Mouse (Mus musculus) embryonic facial prominence, embryonic 15.5 days (tissue): ENCODE data around the gene Gnb1l. TPM values are rescaled to one million over a fixed set of nuclear protein-coding genes. Genes with fewer than 3 reads are reported as not detected.
A peak's percentile ranks its signal among the peaks of the same experiment; 100 is the strongest.

ENCODE experiments used
- ATAC-seq: fragments of 200-750 bp; cut with Nextera tagmentation; 2 replicates; pipeline ENCODE4 v1.8.0; 2017; ENCODE audit warnings: low read depth, moderate TSS enrichment; ENCODE audit not compliant: insufficient number of reproducible peaks, low FRiP score, low TSS enrichment
- H3K27ac ChIP-seq: fragments of 300-500 bp; sonication (generic); replicated peaks from 2 replicates; pipeline ENCODE4 v1.5.1; 2015; ENCODE audit warnings: mild to moderate bottlenecking, inconsistent platforms
- H3K27me3 ChIP-seq: fragments of 300-500 bp; sonication (generic); 2 replicates; pipeline ENCODE4 v1.6.1; 2015; ENCODE audit warnings: inconsistent platforms
- H3K36me3 ChIP-seq: fragments of 300-500 bp; sonication (generic); 2 replicates; pipeline ENCODE4 v1.6.1; 2015; ENCODE audit warnings: mild to moderate bottlenecking, inconsistent platforms
- H3K4me1 ChIP-seq: fragments of 300-500 bp; sonication (generic); 2 replicates; pipeline ENCODE4 v1.6.1; 2015; ENCODE audit warnings: inconsistent platforms
- H3K4me2 ChIP-seq: fragments of 300-500 bp; sonication (generic); replicated peaks from 2 replicates; pipeline ENCODE4 v1.6.1; 2015; ENCODE audit warnings: mild to moderate bottlenecking, inconsistent platforms
- H3K4me3 ChIP-seq: fragments of 300-500 bp; sonication (generic); replicated peaks from 2 replicates; pipeline ENCODE4 v1.5.1; 2015; ENCODE audit warnings: mild to moderate bottlenecking, inconsistent platforms
- H3K9ac ChIP-seq: fragments of 300-500 bp; sonication (generic); 2 replicates; pipeline ENCODE4 v1.6.1; 2015; ENCODE audit warnings: inconsistent platforms
- H3K9me3 ChIP-seq: fragments of 300-500 bp; sonication (generic); replicated peaks from 2 replicates; pipeline ENCODE4 v1.6.1; 2016; ENCODE audit warnings: inconsistent platforms
- WGBS: fragments of 180-500 bp; shearing (Covaris S2); methylation state at CpG from one replicate; pipeline ENCODE4 v1.1.7; 2015; 5-methylcytosine and 5-hydroxymethylcytosine counted together
- polyA plus RNA-seq: library from polyadenylated mRNA; unstranded; fragments of >200 nt; fragmentation: Nextera tagmentation; extraction: Ambion mirVana; gene quantifications from 2 replicates; pipeline ENCODE4 v1.2.1, GENCODE M21; 2015

Gene Gnb1l
- 15.1 and 18.7 TPM in 2 replicates for polyA plus RNA-seq

DNA sequence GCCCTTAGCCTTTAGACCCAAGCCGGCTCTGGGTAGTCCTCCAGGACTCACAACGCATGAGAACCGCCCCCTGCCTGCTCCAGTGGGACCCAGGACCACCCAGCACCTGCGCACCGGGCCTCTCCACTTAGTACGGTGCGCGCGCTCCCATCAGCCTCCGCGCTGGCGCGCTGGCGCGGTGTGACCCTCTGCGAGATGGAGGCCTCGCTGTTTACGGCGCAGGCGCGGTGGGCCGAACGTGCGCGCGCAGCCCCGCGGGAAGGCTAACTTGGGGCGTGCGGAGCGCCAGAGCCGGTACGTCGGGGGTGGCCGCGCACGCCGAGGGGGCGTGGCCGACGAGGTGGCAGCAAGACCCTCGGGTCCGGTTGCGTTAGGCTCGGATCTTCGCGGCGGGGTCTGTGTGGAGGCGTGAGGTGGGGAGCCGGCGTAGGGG lies at the start of gene Gnb1l, which contains the start of gene Rtl10:
Gnb1l (plus strand) TSS at position 156 of the 433 bp plus-strand sequence.
Rtl10 (plus strand) TSS at position 344 of the 433 bp plus-strand sequence.
- Histone ChIP-seq H3K9ac (peak within 1 kb of the TSS; percentile 69), H3K27me3 (no peaks in the 10 kb centered on the region), H3K4me3 (peak within 1 kb of the TSS; percentile 62), H3K36me3 (peaks cover 14% of the 10 kb centered on the region), H3K9me3 (no peaks in the 10 kb centered on the region), H3K27ac (peak within 1 kb of the TSS; percentile 91), H3K4me2 (peak within 1 kb of the TSS; percentile 84), H3K4me1 (peaks cover 26% of the 10 kb centered on the region)
- 0% methylated on average over 38 of the region's 51 CpGs for WGBS
- peak; percentile 97 for ATAC-seq

DNA sequence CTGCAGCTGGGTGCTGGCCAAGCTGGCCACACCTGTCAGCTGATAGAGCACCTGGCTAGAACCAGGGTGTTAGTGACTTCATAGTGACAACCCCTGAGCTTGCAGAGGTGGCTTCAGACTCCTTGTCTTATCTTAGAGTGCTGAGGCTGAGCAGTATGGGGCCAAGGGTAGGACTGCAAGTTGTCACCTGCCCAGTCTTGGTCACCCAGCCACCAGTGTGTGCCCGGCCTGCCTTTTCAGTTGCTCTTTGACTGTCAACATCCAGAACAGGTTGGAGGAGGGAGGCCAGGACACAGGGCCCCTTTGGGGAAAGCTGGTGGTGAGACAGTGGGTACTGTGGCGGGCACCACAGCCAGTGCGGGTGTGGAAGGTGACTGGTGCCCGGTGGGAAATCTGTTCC lies 49.5 kb upstream of the Gnb1l start:
- Histone ChIP-seq H3K4me3 (no peak overlapping the region), H3K27me3 (no peaks in the 10 kb centered on the region), H3K36me3 (no peaks in the 10 kb centered on the region), H3K4me2 (no peak overlapping the region), H3K9ac (no peak overlapping the region), H3K27ac (no peak overlapping the region), H3K4me1 (peaks cover 24% of the 10 kb centered on the region), H3K9me3 (no peaks in the 10 kb centered on the region)
- WGBS, result 94% methylated on average over 4 of the region's 4 CpGs
- ATAC-seq, result no peak

DNA sequence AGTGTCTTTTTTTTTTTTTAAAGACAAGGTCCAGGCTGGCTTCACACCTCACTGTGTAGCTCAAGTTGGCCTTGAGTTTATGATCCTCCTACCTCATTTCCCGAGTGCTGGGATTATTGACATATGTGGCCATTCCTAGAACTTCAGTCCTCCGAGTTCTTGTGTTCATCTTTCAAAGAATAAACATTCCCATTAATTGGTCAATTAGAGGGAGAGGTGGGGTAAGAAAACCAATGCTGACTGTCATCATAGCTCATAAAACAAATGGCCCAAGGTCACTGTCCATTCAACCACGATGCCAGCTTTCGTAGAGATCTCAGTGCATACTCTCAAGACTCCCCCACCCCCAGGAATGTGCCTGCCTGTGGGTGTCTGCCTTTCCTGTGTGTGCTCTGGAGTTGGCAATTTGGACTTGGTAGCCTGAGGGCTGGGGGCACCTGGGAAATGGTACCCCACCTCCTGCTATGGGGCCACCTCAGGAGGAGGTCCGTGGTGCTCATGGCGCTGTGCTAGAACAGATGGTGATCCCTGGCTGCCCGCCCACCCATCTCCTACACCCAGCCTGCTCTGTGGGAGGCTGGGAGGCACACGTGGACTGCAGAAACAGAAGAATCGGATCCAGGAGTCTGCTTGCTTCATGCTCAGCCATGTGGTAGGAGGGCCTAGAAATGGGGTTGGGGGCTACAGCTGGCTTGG lies 46.9 kb upstream of the Gnb1l start:
- no peaks in the 10 kb centered on the region for H3K9me3 ChIP-seq
- H3K36me3 ChIP-seq, result no peaks in the 10 kb centered on the region
- H3K27me3 ChIP-seq, result no peaks in the 10 kb centered on the region
- WGBS, result 26% methylated on average over 9 of the region's 9 CpGs
- ATAC-seq, result no peak
- no peak overlapping the region for H3K4me2 ChIP-seq
- H3K4me3 ChIP-seq, result no peak overlapping the region
- no peak overlapping the region for H3K27ac ChIP-seq
- H3K4me1 ChIP-seq, result peaks cover 29% of the 10 kb centered on the region
- no peak overlapping the region for H3K9ac ChIP-seq

DNA sequence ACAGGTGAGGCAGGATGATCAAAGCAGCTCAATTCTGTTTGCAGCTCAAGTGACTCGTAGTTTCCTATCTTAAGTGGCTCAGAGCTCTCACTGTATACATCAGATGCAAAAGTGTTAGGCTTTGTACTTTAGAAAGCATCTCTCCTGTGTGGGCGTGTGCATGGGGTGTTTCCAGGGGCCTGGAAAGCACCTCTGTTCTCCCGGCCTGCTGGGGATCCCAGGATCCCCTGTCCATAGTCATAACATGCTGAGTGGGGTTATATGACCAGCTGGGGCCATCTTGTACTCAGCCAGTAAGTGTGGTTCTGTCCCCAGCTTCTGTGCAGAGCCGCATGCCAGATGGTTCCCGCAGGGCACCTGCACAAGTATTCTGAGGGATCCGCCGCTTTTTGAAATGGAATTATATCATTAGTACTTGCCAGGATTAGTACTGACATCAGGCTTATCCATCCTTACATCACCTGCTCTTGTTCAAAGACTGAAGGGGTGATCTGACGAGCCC lies 46.1 kb upstream of the Gnb1l start:
- Histone ChIP-seq H3K4me1 (peaks cover 27% of the 10 kb centered on the region), H3K9ac (no peak overlapping the region), H3K36me3 (no peaks in the 10 kb centered on the region; the same call in 1 of the 2 replicates), H3K4me2 (no peak overlapping the region), H3K9me3 (no peaks in the 10 kb centered on the region), H3K27me3 (no peaks in the 10 kb centered on the region), H3K4me3 (no peak overlapping the region), H3K27ac (no peak overlapping the region)
- WGBS, result 61% methylated on average over 8 of the region's 8 CpGs
- ATAC-seq, result no peak

DNA sequence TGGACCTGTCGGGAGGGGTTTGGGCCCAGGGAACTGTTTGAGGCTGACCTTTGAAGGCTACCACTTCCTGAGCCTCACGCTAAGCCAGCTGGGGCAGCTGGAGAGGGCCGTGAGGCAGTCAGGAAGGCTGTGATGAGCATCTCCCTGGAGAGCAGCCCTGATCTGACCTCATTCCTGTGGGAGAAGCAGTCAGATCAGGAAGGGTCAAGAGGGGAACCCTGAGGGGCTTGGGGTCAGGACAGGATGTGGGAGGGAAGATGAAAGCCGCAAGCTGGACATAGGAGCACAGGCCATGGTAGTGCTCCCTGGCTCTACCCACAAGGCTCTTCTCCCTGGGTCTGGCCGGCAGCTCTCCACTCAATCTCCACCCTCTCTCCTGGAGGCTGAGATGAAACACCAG lies 44.7 kb upstream of the Gnb1l start:
- H3K9ac ChIP-seq, result no peak overlapping the region
- peaks cover 23% of the 10 kb centered on the region for H3K4me1 ChIP-seq
- H3K27ac ChIP-seq, result no peak overlapping the region
- H3K4me2 ChIP-seq, result no peak overlapping the region
- no peak overlapping the region for H3K4me3 ChIP-seq
- H3K9me3 ChIP-seq, result no peaks in the 10 kb centered on the region
- 44% methylated on average over 5 of the region's 5 CpGs for WGBS
- ATAC-seq, result no peak
- no peaks in the 10 kb centered on the region; the same call in 1 of the 2 replicates for H3K36me3 ChIP-seq
- no peaks in the 10 kb centered on the region for H3K27me3 ChIP-seq

DNA sequence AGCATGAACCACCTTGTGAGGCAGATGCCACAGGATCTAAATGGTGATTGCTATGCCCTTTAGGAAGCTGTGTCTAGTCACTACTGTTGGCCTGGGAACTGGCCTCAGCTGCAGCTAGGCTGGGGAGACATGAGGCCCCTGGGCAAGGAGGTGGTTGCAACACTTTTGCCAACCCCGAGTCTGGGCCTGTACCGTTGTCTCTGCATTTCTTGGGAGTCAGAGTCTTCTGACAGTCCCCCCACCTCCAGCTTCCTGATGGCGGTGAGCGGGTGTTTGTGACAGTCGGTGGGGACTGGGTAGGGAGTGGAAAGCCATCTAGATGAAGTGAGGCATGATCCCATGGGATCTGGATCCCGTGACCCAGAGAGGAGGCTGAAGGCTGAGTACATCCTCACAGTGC lies 43.1 kb upstream of the Gnb1l start:
- Histone ChIP-seq H3K4me3 (no peak overlapping the region), H3K9ac (no peak overlapping the region), H3K9me3 (no peaks in the 10 kb centered on the region), H3K36me3 (no peaks in the 10 kb centered on the region; the same call in 1 of the 2 replicates), H3K27me3 (no peaks in the 10 kb centered on the region), H3K4me1 (peaks cover 39% of the 10 kb centered on the region), H3K4me2 (no peak overlapping the region), H3K27ac (no peak overlapping the region)
- ATAC-seq, result no peak
- WGBS, result 72% methylated on average over 6 of the region's 6 CpGs

DNA sequence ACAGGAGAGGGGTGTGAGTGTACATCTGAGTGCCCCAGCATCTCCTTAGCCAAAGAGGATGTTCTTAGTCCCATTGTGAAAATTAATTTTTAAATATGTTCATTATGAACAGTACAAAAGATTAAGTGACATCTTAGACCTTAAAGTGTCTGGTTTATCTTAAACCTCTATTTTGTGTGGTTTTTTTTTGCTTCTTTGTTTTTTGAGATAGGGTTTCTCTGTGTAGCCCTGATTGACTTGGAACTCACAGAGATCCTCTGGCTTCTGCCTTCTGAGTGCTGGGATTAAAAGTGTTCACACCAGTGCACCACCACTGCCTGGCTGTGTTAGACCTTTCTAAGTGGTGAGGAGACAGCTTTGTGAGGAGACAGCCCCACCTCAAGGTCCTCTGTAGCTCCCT lies 39.9 kb upstream of the Gnb1l start:
- peaks cover 43% of the 10 kb centered on the region for H3K4me1 ChIP-seq
- H3K27ac ChIP-seq, result peak overlapping the region; percentile 72; the same call in 1 of the 2 replicates
- ATAC-seq, result no peak

DNA sequence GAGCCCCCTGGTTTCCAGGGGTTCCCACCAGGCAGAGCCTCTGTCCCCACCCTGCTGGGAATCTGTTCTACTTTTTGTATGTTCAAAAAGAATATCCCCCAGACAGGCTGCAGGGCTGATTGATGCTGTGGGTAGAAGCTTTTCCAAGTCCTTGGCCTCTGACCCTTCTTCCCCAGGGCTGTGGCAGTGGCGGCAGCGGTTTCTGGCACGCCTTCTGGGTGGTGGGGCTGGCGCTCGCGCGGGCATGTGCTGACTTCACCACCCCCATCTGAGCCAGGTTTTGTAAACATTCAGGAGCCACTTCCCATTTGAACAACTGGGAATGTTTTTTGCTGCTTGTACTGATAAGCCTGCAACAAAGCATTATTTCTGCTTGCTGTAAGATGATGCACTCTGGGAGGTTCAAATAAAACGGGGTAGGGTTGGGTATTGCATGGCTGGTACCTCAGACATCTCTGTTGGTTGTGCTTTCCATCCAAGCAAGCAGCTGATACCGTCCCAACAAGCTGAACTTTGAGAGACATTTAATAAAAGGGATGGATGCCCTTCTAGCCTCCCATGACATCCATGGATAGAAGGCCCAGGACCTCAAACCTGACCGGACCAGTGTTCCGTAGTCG lies 39.1 kb upstream of the Gnb1l start:
- Histone ChIP-seq H3K4me3 (0 out of 2 replicates have a peak overlapping the region, but pooled peaks have one; percentile 2), H3K9ac (no peak overlapping the region; the same call in 1 of the 2 replicates), H3K27ac (peak overlapping the region; percentile 72), H3K9me3 (no peaks in the 10 kb centered on the region), H3K4me1 (peaks cover 49% of the 10 kb centered on the region), H3K4me2 (peak overlapping the region; percentile 37), H3K36me3 (no peaks in the 10 kb centered on the region; the same call in 1 of the 2 replicates), H3K27me3 (no peaks in the 10 kb centered on the region)
- WGBS, result 7% methylated on average over 12 of the region's 12 CpGs
- no peak; the same call in 1 of the 2 replicates for ATAC-seq

More for the DNA sequence above, 39.9 kb upstream of the Gnb1l start:
- Histone ChIP-seq H3K4me2 (no peak overlapping the region), H3K36me3 (no peaks in the 10 kb centered on the region; the same call in 1 of the 2 replicates), H3K9ac (no peak overlapping the region), H3K27me3 (no peaks in the 10 kb centered on the region), H3K9me3 (no peaks in the 10 kb centered on the region), H3K4me3 (no peak overlapping the region)

DNA sequence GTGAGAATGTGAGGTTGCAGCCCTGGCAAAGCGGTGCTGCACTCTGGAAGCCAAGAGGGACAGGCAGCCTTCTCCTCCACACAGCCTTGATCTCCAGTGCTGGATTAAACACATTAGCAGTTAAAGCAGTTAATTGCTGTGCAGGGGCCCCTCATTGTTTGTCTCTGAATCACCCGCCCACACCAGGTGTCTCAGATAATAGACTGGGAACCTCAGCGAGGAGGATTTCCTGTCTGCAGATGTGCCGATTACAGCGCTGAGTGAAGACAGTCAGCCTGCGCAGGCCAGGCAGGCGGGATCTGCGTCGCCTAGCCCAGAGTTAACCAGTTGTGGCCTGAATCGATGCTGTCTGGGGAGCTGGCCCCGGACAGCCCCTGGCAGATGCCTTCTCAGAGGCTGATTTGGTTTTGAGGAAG lies 38.5 kb upstream of the Gnb1l start:
- peak; percentile 67 for ATAC-seq
- Histone ChIP-seq H3K4me2 (peak overlapping the region; percentile 37), H3K27me3 (no peaks in the 10 kb centered on the region), H3K27ac (peak overlapping the region; percentile 72), H3K4me3 (0 out of 2 replicates have a peak overlapping the region, but pooled peaks have one; percentile 2), H3K9me3 (no peaks in the 10 kb centered on the region), H3K9ac (no peak overlapping the region; the same call in 1 of the 2 replicates), H3K4me1 (peaks cover 54% of the 10 kb centered on the region), H3K36me3 (no peaks in the 10 kb centered on the region; the same call in 1 of the 2 replicates)
- 6% methylated on average over 11 of the region's 11 CpGs for WGBS

DNA sequence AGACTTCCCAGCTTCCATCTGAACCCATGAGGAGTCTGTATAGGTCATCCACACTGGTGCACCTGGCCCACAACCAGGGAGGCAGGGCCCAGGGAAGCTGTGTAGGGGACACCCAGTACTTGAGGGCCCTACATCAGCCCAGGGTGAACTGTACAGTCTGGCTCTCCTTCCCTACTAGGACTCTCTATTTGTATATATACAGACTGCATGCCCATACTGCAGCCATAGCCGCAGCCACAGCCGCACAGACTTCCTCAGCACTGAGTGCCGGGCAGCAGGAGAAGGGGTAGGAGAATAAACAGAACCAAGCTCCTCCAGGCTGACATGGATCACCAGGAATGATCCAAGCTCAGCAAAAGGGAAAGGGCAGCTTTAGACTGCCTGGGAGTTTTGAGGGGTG lies 37.7 kb upstream of the Gnb1l start:
- Histone ChIP-seq H3K27ac (no peak overlapping the region), H3K27me3 (no peaks in the 10 kb centered on the region), H3K9me3 (no peaks in the 10 kb centered on the region), H3K9ac (no peak overlapping the region), H3K4me3 (no peak overlapping the region), H3K36me3 (no peaks in the 10 kb centered on the region; the same call in 1 of the 2 replicates), H3K4me1 (peaks cover 49% of the 10 kb centered on the region), H3K4me2 (no peak overlapping the region)
- no peak for ATAC-seq
- WGBS, result 85% methylated on average over 3 of the region's 3 CpGs

DNA sequence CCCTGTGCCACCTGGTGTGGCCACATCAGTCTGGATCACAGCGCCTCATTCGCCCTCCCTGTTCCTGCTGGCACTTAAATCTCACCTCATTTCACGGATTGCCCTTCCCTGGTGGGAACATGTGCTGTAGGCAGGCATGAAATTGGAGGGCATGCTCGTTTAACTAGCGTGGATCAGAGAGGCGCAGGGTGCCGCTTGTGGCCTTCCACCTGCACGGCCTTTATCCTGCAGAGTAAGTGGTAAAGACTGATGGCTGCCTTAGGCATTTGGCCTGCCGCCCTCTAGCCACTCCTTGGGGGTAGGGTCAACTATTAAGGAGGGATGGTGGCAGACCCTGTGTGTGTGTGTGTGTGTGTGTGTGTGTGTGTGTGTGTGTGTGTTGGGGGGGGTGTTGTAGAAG lies 36.5 kb upstream of the Gnb1l start:
- Histone ChIP-seq H3K4me2 (no peak overlapping the region), H3K9ac (no peak overlapping the region), H3K36me3 (no peaks in the 10 kb centered on the region; the same call in 1 of the 2 replicates), H3K9me3 (no peaks in the 10 kb centered on the region), H3K27me3 (no peaks in the 10 kb centered on the region), H3K4me3 (no peak overlapping the region), H3K27ac (no peak overlapping the region), H3K4me1 (peaks cover 49% of the 10 kb centered on the region)
- no peak for ATAC-seq
- 49% methylated on average over 9 of the region's 9 CpGs for WGBS
